ENCODE assay signal across 8 mouse cellular contexts in genomic region chr13:64128858-64129615, GRCm38 (mm10). TPM values are rescaled to one million over a fixed set of nuclear protein-coding genes. Genes with fewer than 3 reads are reported as not detected.
DNase-seq lines count a peak whose midpoint lies in the region; ATAC-seq and TF ChIP-seq lines count a peak whose summit lies in the region.

Gene Slc35d2, minus strand, starts transcription at chr13:64129368.

- H3K4me2 ChIP-seq in forebrain, embryonic 14.5 days (ENCODE audit: low read length) = peak within 1 kb of the TSS; percentile 73
- H3K4me2 ChIP-seq in limb, embryonic 12.5 days = peak within 1 kb of the TSS; percentile 78
- peak within 1 kb of the TSS; percentile 78 for H3K4me2 ChIP-seq in midbrain, embryonic 11.5 days

- peak; percentile 88 for DNase-seq in adrenal gland, adult 2 months
- no peak for DNase-seq in forebrain, embryonic 14.5 days (ENCODE audit: low spot score)
- peak; percentile 93 for DNase-seq in midbrain, embryonic 11.5 days (ENCODE audit: low spot score, missing footprints)
- peak; percentile 40 to 73 for DNase-seq in spleen, postnatal 10 days (ENCODE audit: low spot score in 2 of 2)
- no peak for DNase-seq in frontal cortex, postnatal 36 days (ENCODE audit: low spot score in 2 of 2)

- peaks cover 13% of the 10 kb centered on the region for H3K36me3 ChIP-seq in ES-Bruce4 (ENCODE audit: control insufficient read depth, insufficient read depth, low read length, poor library complexity, severe bottlenecking)
- H3K36me3 ChIP-seq in forebrain, embryonic 14.5 days (ENCODE audit: control insufficient read depth, insufficient read depth, low read length) = peaks cover 10% of the 10 kb centered on the region
- peaks cover 12% of the 10 kb centered on the region for H3K36me3 ChIP-seq in limb, embryonic 12.5 days
- H3K36me3 ChIP-seq in midbrain, embryonic 11.5 days (ENCODE audit: control insufficient read depth, insufficient read depth, low read length) = 0 out of 2 replicates have a peak, but pooled peaks cover 3% of the 10 kb centered on the region

- H3K27ac ChIP-seq in ES-Bruce4 (ENCODE audit: insufficient read depth, low read length) = no peak within 1 kb of the TSS
- no peak within 1 kb of the TSS for H3K27ac ChIP-seq in forebrain, embryonic 14.5 days (ENCODE audit: low read depth, low read length)
- H3K27ac ChIP-seq in limb, embryonic 12.5 days = peak within 1 kb of the TSS; percentile 64; the same call in 1 of the 2 replicates
- no peak within 1 kb of the TSS for H3K27ac ChIP-seq in midbrain, embryonic 11.5 days (ENCODE audit: low read depth, low read length)

- peak within 1 kb of the TSS; percentile 80 for H3K4me3 ChIP-seq in ES-Bruce4 (ENCODE audit: low read depth, low read length)
- H3K4me3 ChIP-seq in forebrain, embryonic 14.5 days (ENCODE audit: low read depth, low read length) = peak within 1 kb of the TSS; percentile 45
- peak within 1 kb of the TSS; percentile 62 for H3K4me3 ChIP-seq in limb, embryonic 12.5 days (replicated peaks)
- peak within 1 kb of the TSS; percentile 44 for H3K4me3 ChIP-seq in midbrain, embryonic 11.5 days (ENCODE audit: low read depth, low read length)

- ATAC-seq in forebrain, embryonic 14.5 days = peak; percentile 55
- peak; percentile 83 to 86 for ATAC-seq in hematopoietic stem cell, adult 5-6 weeks (replicated peaks in 1 of 2; ENCODE audit: insufficient read depth in 1 of 2, low FRiP score in 2 of 2, low TSS enrichment in 1 of 2, low read depth in 1 of 2, poor library complexity in 2 of 2, severe bottlenecking in 2 of 2)
- ATAC-seq in limb, embryonic 12.5 days (ENCODE audit: insufficient number of reproducible peaks, insufficient read depth, low FRiP score, low TSS enrichment, low read depth) = peak; percentile 56; the same call in 1 of the 2 replicates
- peak; percentile 83 for ATAC-seq in midbrain, embryonic 11.5 days (ENCODE audit: low FRiP score)

- no peak for TF ChIP-seq POLR2A in ES-Bruce4 (IDR thresholded peaks at IDR 0.05; ENCODE audit: insufficient read depth, low read length)

- no peak for TF ChIP-seq CTCF in ES-Bruce4 (IDR thresholded peaks at IDR 0.05; ENCODE audit: low read depth, low read length)

- peak within 1 kb of the TSS; percentile 73 for H3K9ac ChIP-seq in ES-Bruce4 (ENCODE audit: low read depth, poor library complexity, severe bottlenecking)
- H3K9ac ChIP-seq in forebrain, embryonic 14.5 days (ENCODE audit: low read length) = peak within 1 kb of the TSS; percentile 66
- H3K9ac ChIP-seq in limb, embryonic 12.5 days (replicated peaks) = peak within 1 kb of the TSS; percentile 74
- peak within 1 kb of the TSS; percentile 60 for H3K9ac ChIP-seq in midbrain, embryonic 11.5 days (ENCODE audit: low read length)

- no peak for TF ChIP-seq EP300 in ES-Bruce4 (IDR thresholded peaks at IDR 0.05; ENCODE audit: insufficient read depth, low read depth, low read length)

- WGBS in forebrain, embryonic 14.5 days = 12% methylated on average over 36 of the region's 44 CpGs
- WGBS in limb, embryonic 12.5 days = 7% methylated on average over 43 of the region's 44 CpGs
- WGBS in midbrain, embryonic 11.5 days = 10% methylated on average over 44 of the region's 44 CpGs

- H3K9me3 ChIP-seq in ES-Bruce4 (replicated peaks; ENCODE audit: control insufficient read depth, insufficient read depth, low read length, poor library complexity, severe bottlenecking) = no peaks in the 10 kb centered on the region
- H3K9me3 ChIP-seq in forebrain, embryonic 14.5 days (replicated peaks; ENCODE audit: control insufficient read depth, low read length) = no peaks in the 10 kb centered on the region
- no peaks in the 10 kb centered on the region for H3K9me3 ChIP-seq in limb, embryonic 12.5 days
- H3K9me3 ChIP-seq in midbrain, embryonic 11.5 days (ENCODE audit: control insufficient read depth, low read length) = no peaks in the 10 kb centered on the region

- no peaks in the 10 kb centered on the region for H3K4me1 ChIP-seq in ES-Bruce4 (ENCODE audit: control insufficient read depth, insufficient read depth, low read length)
- peaks cover 7% of the 10 kb centered on the region for H3K4me1 ChIP-seq in forebrain, embryonic 14.5 days (ENCODE audit: control insufficient read depth, insufficient read depth, low read length)
- H3K4me1 ChIP-seq in limb, embryonic 12.5 days (replicated peaks) = no peaks in the 10 kb centered on the region
- 0 out of 2 replicates have a peak, but pooled peaks cover 2% of the 10 kb centered on the region for H3K4me1 ChIP-seq in midbrain, embryonic 11.5 days (ENCODE audit: control insufficient read depth, insufficient read depth, low read length)

- H3K27me3 ChIP-seq in ES-Bruce4 (ENCODE audit: control insufficient read depth, insufficient read depth, low read length, poor library complexity, severe bottlenecking) = no peaks in the 10 kb centered on the region
- no peaks in the 10 kb centered on the region for H3K27me3 ChIP-seq in forebrain, embryonic 14.5 days (replicated peaks; ENCODE audit: control insufficient read depth, insufficient read depth, low read length)
- no peaks in the 10 kb centered on the region for H3K27me3 ChIP-seq in limb, embryonic 12.5 days
- no peaks in the 10 kb centered on the region for H3K27me3 ChIP-seq in midbrain, embryonic 11.5 days (ENCODE audit: control insufficient read depth, insufficient read depth, low read length)

RNA-seq across cellular contexts. Expression of gene Slc35d2, which starts in this region (rescaled TPM):
- polyA plus RNA-seq in ES-Bruce4 (2011; ENCODE audit: insufficient read depth, insufficient read length, low read depth, missing spikeins) = 6.3 and 7.7 TPM in 2 replicates
- 10 to 100 TPM in 1 of 2 experiments, 1 to 10 TPM in 1; 4.8 to 10.1 TPM for total RNA-seq in adrenal gland, adult 2 months (2021)
- 8.4 and 11.5 TPM in 2 replicates for polyA plus RNA-seq in adrenal gland, adult 2 months (2012; rRNA removed)
- 0.76 and 1.2 TPM in 2 replicates for polyA plus RNA-seq in forebrain, embryonic 14.5 days (2014; fragmentation: Nextera tagmentation; extraction: Ambion mirVana)
- 23.4 and 24.6 TPM in 2 replicates for total RNA-seq in hematopoietic stem cell, adult 5-6 weeks (2017)
- 4.3 and 4.5 TPM in 2 replicates for polyA plus RNA-seq in limb, embryonic 12.5 days (2016; fragmentation: Nextera tagmentation; extraction: Ambion mirVana)
- 2.9 and 5.0 TPM in 2 replicates for polyA plus RNA-seq in midbrain, embryonic 11.5 days (2014; fragmentation: Nextera tagmentation; extraction: Ambion mirVana)

Comparison
In these comparisons a context has a peak if more than half of its experiments do, and no peak if none do; other contexts are left out.
1. DNase-seq: peak in adrenal gland, adult 2 months (single experiment), midbrain, embryonic 11.5 days (single experiment) and spleen, postnatal 10 days (2 of 2); none in forebrain, embryonic 14.5 days (single experiment) and frontal cortex, postnatal 36 days (0 of 2).
2. Peak in every context shown above with its lines, with median percentiles within 50 percentile points of each other: H3K4me3 ChIP-seq, H3K9ac ChIP-seq, ATAC-seq and H3K4me2 ChIP-seq.